Mouse (Mus musculus): ENCODE data around the gene Gm10354. TPM values are rescaled to one million over a fixed set of nuclear protein-coding genes. Genes with fewer than 3 reads are reported as not detected.
"Not testable (repeated sequence)": the region's sequence is repeated elsewhere in the genome, so short reads cannot be mapped to it uniquely, and the experiment has no call there.

Gm10354 gene
- polyA plus RNA-seq (2012; rRNA removed): not detected in 2 replicates

- DNase-seq (ENCODE audit: low spot score): not testable (repeated sequence)
These were observed at the start of gene Gm10354 for GRCm38 (mm10) chr5:14978835-14979234. Gm10354 (minus strand) TSS chr5:14978935.

GRCm38 (mm10) chr5:15024316-15024715 lies 45.6 kb upstream of the Gm10354 start:
- not testable (repeated sequence) for DNase-seq (ENCODE audit: low spot score)

- DNase-seq (ENCODE audit: low spot score): not testable (repeated sequence)
These were observed 41.3 kb upstream of the Gm10354 start for GRCm38 (mm10) chr5:15020067-15020466.

GRCm38 (mm10) chr5:15010639-15011582 lies 32.2 kb upstream of the Gm10354 start:
- DNase-seq (ENCODE audit: low spot score): not testable (repeated sequence)

- not testable (repeated sequence) for DNase-seq (ENCODE audit: low spot score)
These were observed 28.2 kb upstream of the Gm10354 start for GRCm38 (mm10) chr5:15006907-15007306.

GRCm38 (mm10) chr5:15006288-15006687 lies 27.6 kb upstream of the Gm10354 start:
- not testable (repeated sequence) for DNase-seq (ENCODE audit: low spot score)

GRCm38 (mm10) chr5:15005584-15005983 lies 26.8 kb upstream of the Gm10354 start:
- not testable (repeated sequence) for DNase-seq (ENCODE audit: low spot score)

GRCm38 (mm10) chr5:15004569-15005562 lies 26.1 kb upstream of the Gm10354 start:
- DNase-seq (ENCODE audit: low spot score): not testable (repeated sequence)

GRCm38 (mm10) chr5:14998077-14998476 lies 19.3 kb upstream of the Gm10354 start:
- not testable (repeated sequence) for DNase-seq (ENCODE audit: low spot score)

- DNase-seq (ENCODE audit: low spot score): not testable (repeated sequence)
These were observed 18.8 kb upstream of the Gm10354 start for GRCm38 (mm10) chr5:14997556-14997955.

- DNase-seq (ENCODE audit: low spot score): not testable (repeated sequence)
These were observed 18.0 kb upstream of the Gm10354 start for GRCm38 (mm10) chr5:14996670-14997249.

GRCm38 (mm10) chr5:14994124-14994523 lies 15.4 kb upstream of the Gm10354 start:
- DNase-seq (ENCODE audit: low spot score): not testable (repeated sequence)

- not testable (repeated sequence) for DNase-seq (ENCODE audit: low spot score)
These were observed 11.8 kb upstream of the Gm10354 start for GRCm38 (mm10) chr5:14990375-14991158.

- DNase-seq (ENCODE audit: low spot score): not testable (repeated sequence)
These were observed 8.1 kb upstream of the Gm10354 start for GRCm38 (mm10) chr5:14986649-14987387.

- not testable (repeated sequence) for DNase-seq (ENCODE audit: low spot score)
These were observed 1.4 kb downstream of the Gm10354 start for GRCm38 (mm10) chr5:14977368-14977767.

GRCm38 (mm10) chr5:14975294-14975693 lies 3.4 kb downstream of the Gm10354 start:
- DNase-seq (ENCODE audit: low spot score): not testable (repeated sequence)

- not testable (repeated sequence) for DNase-seq (ENCODE audit: low spot score)
These were observed 5.9 kb downstream of the Gm10354 start for GRCm38 (mm10) chr5:14972841-14973240.

GRCm38 (mm10) chr5:14963821-14964220 lies 14.9 kb downstream of the Gm10354 start:
- DNase-seq (ENCODE audit: low spot score): not testable (repeated sequence)

- not testable (repeated sequence) for DNase-seq (ENCODE audit: low spot score)
These were observed 17.2 kb downstream of the Gm10354 start for GRCm38 (mm10) chr5:14961502-14961901.

All from urinary bladder, adult 2 months (tissue).